Mouse (Mus musculus) megakaryocyte, embryonic 14.5 days (primary cell): Measurements from ENCODE around the gene Edn1.

ENCODE experiments used
- FLI1 ChIP-seq: IDR thresholded peaks from 2 replicates; pipeline ENCODE4 v1.6.1; 2012; ENCODE audit warnings: low read length, inconsistent platforms, mixed read lengths
- GATA1 ChIP-seq: IDR thresholded peaks from 3 replicates; pipeline ENCODE4 v1.6.1; 2012; ENCODE audit warnings: mixed read lengths, low read length, inconsistent platforms, borderline replicate concordance

- no peak for TF ChIP-seq FLI1
- TF ChIP-seq GATA1: no peak
Measured at GRCm38 (mm10) chr13:42309804-42310203, 8.5 kb downstream of the Edn1 start.
